Mouse (Mus musculus): ENCODE measurements around the gene RPS10-NUDT3. TPM values are rescaled to one million over a fixed set of nuclear protein-coding genes. Genes with fewer than 3 reads are reported as not detected.
"Not testable (repeated sequence)": the region's sequence is repeated elsewhere in the genome, so short reads cannot be mapped to it uniquely, and the experiment has no call there.

Gene RPS10-NUDT3
- total and polyA plus RNA-seq, 2 experiments: not detected

DNA sequence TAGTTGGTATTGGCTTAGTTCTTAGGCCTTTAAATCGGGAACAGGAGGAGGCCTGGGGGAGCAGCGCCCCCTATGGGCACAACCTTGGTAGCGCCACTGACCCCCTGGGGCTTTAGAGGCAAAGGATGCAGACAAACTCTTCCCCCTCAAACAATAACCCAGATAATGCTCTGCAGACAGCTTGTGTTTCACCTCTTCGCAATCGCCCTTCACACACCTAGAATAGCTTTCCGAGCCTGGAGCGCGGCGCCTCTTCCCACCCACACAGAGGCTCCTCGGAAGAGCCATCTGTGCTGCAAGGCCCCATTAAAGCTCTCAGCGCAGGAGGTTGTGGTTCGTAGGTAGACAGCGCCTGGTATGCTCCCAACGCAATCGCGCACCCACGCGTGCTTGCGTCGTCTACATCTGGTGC is 3.9 kb upstream of the RPS10-NUDT3 start:
- WGBS: 87% methylated on average over 20 of the region's 20 CpGs
- Histone ChIP-seq H3K79me2 (ENCODE audit: control insufficient read depth, insufficient read depth, low read length) (peaks cover 11% of the 10 kb centered on the region), H3K9ac (ENCODE audit: low read depth, low read length) (no peak overlapping the region), H3K4me1 (ENCODE audit: control insufficient read depth, insufficient read depth, low read length) (peaks cover 9% of the 10 kb centered on the region), H3K36me3 (ENCODE audit: control insufficient read depth, insufficient read depth, low read length) (no peaks in the 10 kb centered on the region), H3K27ac (replicated peaks; ENCODE audit: insufficient read depth, low read depth, low read length) (no peak overlapping the region), H3K27me3 (ENCODE audit: control insufficient read depth, insufficient read depth, low read length) (no peaks in the 10 kb centered on the region), H3K4me3 (ENCODE audit: insufficient read depth, low read depth, low read length) (no peak overlapping the region)
- TF ChIP-seq CTCF (IDR thresholded peaks at IDR 0.05; ENCODE audit: low read depth, low read length) (peak; percentile 74), POLR2A (IDR thresholded peaks at IDR 0.05; ENCODE audit: extremely low read depth, insufficient read depth, low read length) (no peak)
- no peak for DNase-seq (ENCODE audit: extremely low read depth, low read depth, low spot score)

DNA sequence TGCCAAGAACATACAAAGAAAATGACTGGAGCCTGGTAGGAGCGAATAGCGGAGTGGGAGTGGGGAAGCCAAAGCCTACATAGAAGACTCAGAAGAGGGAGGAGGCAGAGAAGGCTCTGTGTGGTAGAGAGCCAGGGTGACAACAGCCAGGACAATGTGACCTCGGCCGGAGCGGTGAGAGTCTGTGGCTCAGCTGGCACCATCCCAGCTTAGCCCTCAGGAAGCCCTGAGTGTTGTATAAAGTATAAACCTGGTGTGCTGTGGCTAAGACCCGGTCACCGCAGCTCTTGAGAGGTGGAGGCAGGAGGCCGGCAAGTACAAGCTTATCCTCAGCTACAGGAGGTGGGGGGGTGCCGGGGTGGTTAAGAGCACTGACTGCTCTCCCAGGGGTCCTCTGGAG is 2.3 kb upstream of the RPS10-NUDT3 start:
- H3K27ac ChIP-seq (replicated peaks; ENCODE audit: insufficient read depth, low read depth, low read length): no peak overlapping the region

DNA sequence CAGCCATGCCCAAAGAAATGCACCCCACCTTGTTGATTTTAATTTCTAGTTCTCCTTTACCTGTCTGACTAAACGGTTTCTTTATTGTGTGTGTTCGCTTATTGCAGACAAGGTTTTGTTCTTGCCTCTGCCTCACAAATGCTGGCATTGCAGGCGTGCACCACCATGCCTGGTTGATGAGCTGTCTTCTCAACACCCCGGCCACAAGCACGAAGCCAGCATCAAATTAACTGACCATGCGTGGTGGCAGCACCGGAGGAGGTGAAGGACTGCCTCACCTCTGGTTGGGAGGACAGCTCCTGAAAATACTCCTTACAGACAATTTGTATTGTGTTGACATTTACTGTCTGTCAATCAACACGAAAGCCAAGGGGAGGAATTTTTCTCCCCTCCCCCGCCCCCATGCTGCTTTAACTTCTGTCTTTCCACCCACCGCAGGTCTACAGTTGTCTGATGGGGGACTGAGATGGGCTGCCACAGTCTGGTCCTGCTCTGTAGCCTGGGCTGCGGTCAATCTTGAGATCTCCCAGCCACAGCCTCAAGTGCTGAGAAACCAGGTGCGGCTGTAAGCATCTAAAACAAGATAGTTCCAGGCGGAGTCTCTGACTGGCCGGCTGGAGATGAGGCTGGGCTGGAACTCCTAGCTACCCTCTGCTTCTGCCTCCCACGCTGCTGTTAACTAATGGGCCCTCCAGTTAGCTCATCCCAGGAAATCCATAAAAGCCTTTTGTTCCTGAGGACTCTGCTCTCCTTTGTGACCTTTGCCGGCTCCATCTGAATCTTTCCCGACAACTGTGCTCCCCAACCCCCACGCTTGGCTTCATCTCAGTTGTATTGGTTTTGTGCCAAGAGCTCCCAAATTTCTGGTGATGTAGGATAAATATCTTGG is 1.4 kb upstream of the RPS10-NUDT3 start, which contains the start of gene Rps10:
Rps10 (minus strand) TSS at position 538 of the 889 bp plus-strand sequence.
- peak within 1 kb of the TSS; percentile 30; the same call in 1 of the 2 replicates for H3K4me3 ChIP-seq (ENCODE audit: insufficient read depth, low read depth, low read length)
- 47% methylated on average over 18 of the region's 18 CpGs for WGBS
- peak; percentile 49 for DNase-seq (ENCODE audit: extremely low read depth, low read depth, low spot score)

More for the DNA sequence above, 2.3 kb upstream of the RPS10-NUDT3 start:
- DNase-seq (ENCODE audit: extremely low read depth, low read depth, low spot score): peak; percentile 38
- WGBS: 45% methylated on average over 9 of the region's 9 CpGs
- Histone ChIP-seq H3K4me1 (ENCODE audit: control insufficient read depth, insufficient read depth, low read length) (peaks cover 17% of the 10 kb centered on the region), H3K36me3 (ENCODE audit: control insufficient read depth, insufficient read depth, low read length) (peaks cover 6% of the 10 kb centered on the region), H3K4me3 (ENCODE audit: insufficient read depth, low read depth, low read length) (no peak overlapping the region), H3K27me3 (ENCODE audit: control insufficient read depth, insufficient read depth, low read length) (no peaks in the 10 kb centered on the region), H3K9ac (ENCODE audit: low read depth, low read length) (no peak overlapping the region), H3K79me2 (ENCODE audit: control insufficient read depth, insufficient read depth, low read length) (peaks cover 17% of the 10 kb centered on the region)
- no peak for TF ChIP-seq CTCF (IDR thresholded peaks at IDR 0.05; ENCODE audit: low read depth, low read length)
- no peak for TF ChIP-seq POLR2A (IDR thresholded peaks at IDR 0.05; ENCODE audit: extremely low read depth, insufficient read depth, low read length)

DNA sequence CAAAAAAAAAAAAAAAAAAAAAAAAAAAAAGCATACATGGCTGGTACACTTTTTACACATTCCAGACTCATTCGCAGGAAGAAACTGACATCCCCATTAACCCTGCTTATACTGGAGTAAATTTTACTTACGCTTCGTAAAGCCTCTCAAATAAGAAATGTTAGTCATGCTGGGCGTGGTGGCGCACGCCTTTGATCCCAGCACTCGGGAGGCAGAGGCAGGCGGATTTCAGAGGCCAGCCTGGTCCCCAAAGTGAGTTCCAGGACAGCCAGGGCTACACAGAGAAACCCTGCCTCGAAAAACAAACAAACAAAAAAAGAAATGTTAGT is 517 bp upstream of the RPS10-NUDT3 start:
- Histone ChIP-seq H3K79me2 (ENCODE audit: control insufficient read depth, insufficient read depth, low read length) (peaks cover 17% of the 10 kb centered on the region), H3K36me3 (ENCODE audit: control insufficient read depth, insufficient read depth, low read length) (peaks cover 15% of the 10 kb centered on the region), H3K4me3 (ENCODE audit: insufficient read depth, low read depth, low read length) (peak overlapping the region; percentile 64), H3K27ac (replicated peaks; ENCODE audit: insufficient read depth, low read depth, low read length) (peak overlapping the region; percentile 58), H3K4me1 (ENCODE audit: control insufficient read depth, insufficient read depth, low read length) (peaks cover 17% of the 10 kb centered on the region), H3K9ac (ENCODE audit: low read depth, low read length) (peak overlapping the region; percentile 56)
- DNase-seq (ENCODE audit: extremely low read depth, low read depth, low spot score); H3K27me3 ChIP-seq (ENCODE audit: control insufficient read depth, insufficient read depth, low read length): not testable (repeated sequence)
- WGBS: 31% methylated on average over 9 of the region's 9 CpGs

More for the DNA sequence above, 1.4 kb upstream of the RPS10-NUDT3 start, which contains the start of gene Rps10:
- Histone ChIP-seq H3K36me3 (ENCODE audit: control insufficient read depth, insufficient read depth, low read length) (peaks cover 10% of the 10 kb centered on the region), H3K27ac (replicated peaks; ENCODE audit: insufficient read depth, low read depth, low read length) (peak within 1 kb of the TSS; percentile 58), H3K4me1 (ENCODE audit: control insufficient read depth, insufficient read depth, low read length) (peaks cover 17% of the 10 kb centered on the region), H3K9ac (ENCODE audit: low read depth, low read length) (no peak within 1 kb of the TSS), H3K79me2 (ENCODE audit: control insufficient read depth, insufficient read depth, low read length) (peaks cover 17% of the 10 kb centered on the region), H3K27me3 (ENCODE audit: control insufficient read depth, insufficient read depth, low read length) (no peaks in the 10 kb centered on the region)
- TF ChIP-seq CTCF (IDR thresholded peaks at IDR 0.05; ENCODE audit: low read depth, low read length) (no peak), POLR2A (IDR thresholded peaks at IDR 0.05; ENCODE audit: extremely low read depth, insufficient read depth, low read length) (no peak)

DNA sequence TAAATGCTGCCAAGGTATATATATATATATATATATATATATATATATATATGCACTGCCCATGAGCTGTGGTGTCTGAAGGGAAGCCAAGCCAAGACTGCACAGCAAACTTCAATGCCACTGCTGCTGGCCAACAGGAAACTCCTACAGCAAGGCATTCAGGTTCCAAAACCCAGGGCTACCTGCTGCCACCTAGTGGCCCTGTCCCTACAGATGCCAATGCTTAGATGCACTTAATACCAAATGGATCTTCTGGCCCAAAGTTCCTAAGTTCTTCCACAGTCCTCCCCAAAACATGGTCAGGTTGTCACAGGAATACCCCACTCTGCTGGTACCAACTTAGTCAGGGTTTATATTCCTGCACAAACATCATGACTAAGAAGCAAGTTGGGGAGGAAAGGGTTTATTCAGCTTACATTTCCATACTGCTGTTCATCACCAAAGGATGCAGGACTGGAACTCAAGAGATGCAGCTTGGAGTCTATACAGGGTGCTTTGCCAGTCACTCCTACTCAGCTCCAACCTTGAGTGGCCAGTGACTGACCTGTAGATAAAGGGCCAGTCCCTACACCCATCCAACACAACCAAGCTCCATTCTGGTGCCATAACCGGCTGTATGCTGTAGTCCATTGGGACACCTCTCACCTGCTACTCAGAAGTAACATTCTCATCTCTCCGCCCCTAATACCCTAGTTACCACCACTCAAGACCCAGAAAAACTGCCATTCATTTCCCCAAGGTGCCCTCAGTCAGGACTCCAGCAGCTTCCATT is 5.6 kb downstream of the RPS10-NUDT3 start:
- peaks cover 11% of the 10 kb centered on the region for H3K79me2 ChIP-seq (ENCODE audit: control insufficient read depth, insufficient read depth, low read length)
- peak; percentile 91 for TF ChIP-seq CTCF (IDR thresholded peaks at IDR 0.05; ENCODE audit: low read depth, low read length)
- no peak for TF ChIP-seq POLR2A (IDR thresholded peaks at IDR 0.05; ENCODE audit: extremely low read depth, insufficient read depth, low read length)
- no peak overlapping the region for H3K9ac ChIP-seq (ENCODE audit: low read depth, low read length)
- H3K36me3 ChIP-seq (ENCODE audit: control insufficient read depth, insufficient read depth, low read length): peaks cover 15% of the 10 kb centered on the region
- no peak overlapping the region for H3K4me3 ChIP-seq (ENCODE audit: insufficient read depth, low read depth, low read length)
- H3K27me3 ChIP-seq (ENCODE audit: control insufficient read depth, insufficient read depth, low read length): no peaks in the 10 kb centered on the region
- peak; percentile 78 for DNase-seq (ENCODE audit: extremely low read depth, low read depth, low spot score)
- 80% methylated on average over 2 of the region's 2 CpGs for WGBS
- no peak overlapping the region for H3K27ac ChIP-seq (replicated peaks; ENCODE audit: insufficient read depth, low read depth, low read length)
- peaks cover 18% of the 10 kb centered on the region for H3K4me1 ChIP-seq (ENCODE audit: control insufficient read depth, insufficient read depth, low read length)
